12 mouse cellular contexts compared by ENCODE assay signal in genomic region chr4:106868737-106869438, GRCm38 (mm10). TPM values are rescaled to one million over a fixed set of nuclear protein-coding genes. Genes with fewer than 3 reads are reported as not detected.
A peak's percentile ranks its signal among the peaks of the same experiment; 100 is the strongest.
DNase-seq lines count a peak whose midpoint lies in the region; ATAC-seq and TF ChIP-seq lines count a peak whose summit lies in the region.
"Had no signal": no experiment of that assay in that cellular context is flagged by ENCODE, and none has a peak within 500 bp of the region (broad histone marks: within the 10 kb centered on the region; RNA-seq: fewer than 3 reads in every experiment).

No protein-coding gene starts in this region.

- 32% methylated on average over 12 of the region's 12 CpGs for WGBS in heart, embryonic 10.5 days
- WGBS in embryonic facial prominence, embryonic 12.5 days, result 58% methylated on average over 12 of the region's 12 CpGs
- 68% methylated on average over 12 of the region's 12 CpGs for WGBS in limb, embryonic 11.5 days

- ATAC-seq in embryonic facial prominence, embryonic 12.5 days (ENCODE audit: insufficient number of reproducible peaks, insufficient read depth, low FRiP score, low TSS enrichment), result no peak
- ATAC-seq in limb, embryonic 11.5 days (ENCODE audit: insufficient number of reproducible peaks, low FRiP score, low TSS enrichment, low read depth), result no peak
- ATAC-seq in megakaryocyte-erythroid progenitor cell, adult 5-6 weeks (replicated peaks; ENCODE audit: low FRiP score, low TSS enrichment, poor library complexity, severe bottlenecking), result no peak

- H3K9me3 ChIP-seq in heart, embryonic 10.5 days, result no peaks in the 10 kb centered on the region
- no peaks in the 10 kb centered on the region for H3K9me3 ChIP-seq in embryonic facial prominence, embryonic 12.5 days
- no peaks in the 10 kb centered on the region for H3K9me3 ChIP-seq in limb, embryonic 11.5 days (ENCODE audit: control insufficient read depth, low read length)
- H3K9me3 ChIP-seq: hindbrain, embryonic 13.5 days had no signal

- 0 out of 2 replicates have a peak overlapping the region, but pooled peaks have one; percentile 12 for H3K4me3 ChIP-seq in heart, embryonic 10.5 days
- no peak overlapping the region for H3K4me3 ChIP-seq in C2C12 (ENCODE audit: insufficient read depth, poor library complexity, severe bottlenecking)
- no peak overlapping the region for H3K4me3 ChIP-seq in embryonic facial prominence, embryonic 12.5 days
- no peak overlapping the region for H3K4me3 ChIP-seq in limb, embryonic 11.5 days (ENCODE audit: low read depth, low read length)
- H3K4me3 ChIP-seq: hindbrain, embryonic 13.5 days had no signal

- no peaks in the 10 kb centered on the region for H3K27me3 ChIP-seq in heart, embryonic 10.5 days (ENCODE audit: insufficient read depth, poor library complexity, severe bottlenecking)
- no peaks in the 10 kb centered on the region for H3K27me3 ChIP-seq in C2C12 (ENCODE audit: control insufficient read depth, insufficient read depth, insufficient read length)
- H3K27me3 ChIP-seq in embryonic facial prominence, embryonic 12.5 days, result no peaks in the 10 kb centered on the region
- no peaks in the 10 kb centered on the region for H3K27me3 ChIP-seq in limb, embryonic 11.5 days (ENCODE audit: control insufficient read depth, insufficient read depth, low read length)
- H3K27me3 ChIP-seq: hindbrain, embryonic 13.5 days had no signal

- no peaks in the 10 kb centered on the region for H3K79me3 ChIP-seq in C2C12 (ENCODE audit: low read depth)

- no peak overlapping the region for H3K4me2 ChIP-seq in embryonic facial prominence, embryonic 12.5 days (replicated peaks)
- H3K4me2 ChIP-seq in limb, embryonic 11.5 days (ENCODE audit: low read depth, severe bottlenecking), result no peak overlapping the region
- H3K4me2 ChIP-seq: hindbrain, embryonic 13.5 days had no signal

- peak overlapping the region; percentile 85 for H3K27ac ChIP-seq in heart, embryonic 10.5 days
- H3K27ac ChIP-seq in embryonic facial prominence, embryonic 12.5 days, result peak overlapping the region; percentile 64
- H3K27ac ChIP-seq in limb, embryonic 11.5 days (replicated peaks; ENCODE audit: low read depth, low read length), result peak overlapping the region; percentile 47; the same call in 1 of the 2 replicates
- H3K27ac ChIP-seq: hindbrain, embryonic 13.5 days had no signal

- peaks cover 62% of the 10 kb centered on the region for H3K4me1 ChIP-seq in heart, embryonic 10.5 days
- peaks cover 47% of the 10 kb centered on the region for H3K4me1 ChIP-seq in embryonic facial prominence, embryonic 12.5 days
- peaks cover 49% of the 10 kb centered on the region for H3K4me1 ChIP-seq in limb, embryonic 11.5 days (ENCODE audit: control insufficient read depth, insufficient read depth, low read length)

- intact Hi-C loops in heart, postnatal 25 days (cut with DNase I), result no loop called here

- no peaks in the 10 kb centered on the region for H3K79me2 ChIP-seq in C2C12 (ENCODE audit: control insufficient read depth, insufficient read depth)

- H3K36me3 ChIP-seq in heart, embryonic 10.5 days, result no peaks in the 10 kb centered on the region
- H3K36me3 ChIP-seq in C2C12 (ENCODE audit: control insufficient read depth, insufficient read depth), result no peaks in the 10 kb centered on the region
- no peaks in the 10 kb centered on the region for H3K36me3 ChIP-seq in embryonic facial prominence, embryonic 12.5 days
- H3K36me3 ChIP-seq in limb, embryonic 11.5 days (ENCODE audit: control insufficient read depth, insufficient read depth, low read length), result no peaks in the 10 kb centered on the region
- H3K36me3 ChIP-seq: hindbrain, embryonic 13.5 days had no signal

- no peak overlapping the region for H3K9ac ChIP-seq in embryonic facial prominence, embryonic 12.5 days
- H3K9ac ChIP-seq in limb, embryonic 11.5 days (ENCODE audit: low read length), result no peak overlapping the region
- H3K9ac ChIP-seq: hindbrain, embryonic 13.5 days had no signal

- no peak for TF ChIP-seq CTCF in C2C12 (IDR thresholded peaks at IDR 0.05; ENCODE audit: control insufficient read depth, insufficient read depth, insufficient read length)

- peak; percentile 85 for DNase-seq in heart, embryonic 10.5 days (ENCODE audit: low spot score)
- no peak for DNase-seq in heart, postnatal 25 days (ENCODE audit: low spot score)
- no peak for DNase-seq in limb, embryonic 11.5 days (ENCODE audit: low spot score)
- DNase-seq in frontal cortex, postnatal 25 days (ENCODE audit: low spot score in 2 of 2), result no peak
- DNase-seq in adrenal gland, postnatal 10 days, result no peak
- DNase-seq: adrenal gland, adult 8-10 months; cerebellum, adult 8-10 months; retina, postnatal 1 day had no signal

- no peak overlapping the region for H3ac ChIP-seq in C2C12 (ENCODE audit: control insufficient read depth, insufficient read length, low read depth)

TF ChIP-seq in C2C12, 6 proteins besides CTCF, POLR2A, EP300 and RAD21:
- TF ChIP-seq MAX (IDR thresholded peaks at IDR 0.05) (peak; percentile 28), FOSL1 (IDR thresholded peaks at IDR 0.05; ENCODE audit: insufficient read depth, low read length, poor library complexity, severe bottlenecking) (no peak), MYOD1 (IDR thresholded peaks at IDR 0.05; ENCODE audit: control insufficient read depth, insufficient read length, low read depth) (peak; percentile 88), USF1 (IDR thresholded peaks at IDR 0.05; ENCODE audit: low read depth) (no peak)

RNA-seq across cellular contexts. Expression of gene Ssbp3, which starts 41.6 kb away (rescaled TPM):
- polyA plus RNA-seq in heart, embryonic 10.5 days (2016; fragmentation: Nextera tagmentation; extraction: Ambion mirVana), result 69.6 and 139 TPM in 2 replicates
- 10 to 100 TPM; 41.6 to 45.0 TPM for total RNA-seq in heart, postnatal 25 days (2021)
- 74.7 TPM for polyA plus RNA-seq in C2C12 (2012; fragmentation: generic; extraction: Trizol)
- 275 and 279 TPM in 2 replicates for polyA plus RNA-seq in embryonic facial prominence, embryonic 12.5 days (2016; fragmentation: Nextera tagmentation; extraction: Ambion mirVana)
- polyA plus RNA-seq in limb, embryonic 11.5 days (2014; fragmentation: Nextera tagmentation; extraction: Ambion mirVana), result 179 and 186 TPM in 2 replicates
- 104 and 138 TPM in 2 replicates for total RNA-seq in megakaryocyte-erythroid progenitor cell, adult 5-6 weeks (2014; fragmentation: Nextera tagmentation)
- total RNA-seq in megakaryocyte-erythroid progenitor cell, adult 5-6 weeks (2017), result 50.5 and 63.4 TPM in 2 replicates
- 10 to 100 TPM; 50.8 to 69.0 TPM for total RNA-seq in adrenal gland, postnatal 10 days (2021)
